In the genomic region with DNA sequence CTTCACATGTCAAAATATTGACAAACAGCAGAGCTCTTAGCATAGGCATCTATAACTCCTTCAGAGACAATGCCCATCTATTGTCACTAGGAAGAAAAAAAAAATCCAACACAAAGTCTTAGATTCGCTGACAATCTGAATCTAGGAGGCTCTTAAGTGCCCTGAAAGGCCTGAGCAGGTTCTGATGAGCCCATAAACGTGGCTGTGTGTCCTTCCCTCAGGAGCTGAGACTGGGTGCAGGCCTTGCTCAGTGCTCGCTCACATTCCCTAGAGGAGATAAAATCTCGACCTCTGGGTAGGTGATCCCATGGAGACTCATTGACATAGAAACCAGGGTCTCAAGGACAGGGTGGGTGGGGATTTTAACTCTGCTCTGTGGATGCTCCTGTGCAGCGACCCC, we compare ENCODE assay signal across 7 mouse cellular contexts. TPM values are rescaled to one million over a fixed set of nuclear protein-coding genes. Genes with fewer than 3 reads are reported as not detected.
DNase-seq lines count a peak whose midpoint lies in the region; ATAC-seq lines count a peak whose summit lies in the region.

No protein-coding gene starts in this region.

- H3K4me1 ChIP-seq in neural tube, embryonic 11.5 days (ENCODE audit: control insufficient read depth, insufficient read depth, low read length): peaks cover 6% of the 10 kb centered on the region; the same call in 1 of the 2 replicates
- no peaks in the 10 kb centered on the region; the same call in 1 of the 2 replicates for H3K4me1 ChIP-seq in forebrain, embryonic 14.5 days (ENCODE audit: control insufficient read depth, insufficient read depth, low read length)
- H3K4me1 ChIP-seq in liver, embryonic 12.5 days: peaks cover 21% of the 10 kb centered on the region

- H3K4me3 ChIP-seq in neural tube, embryonic 11.5 days (ENCODE audit: low read depth, low read length): peak overlapping the region; percentile 69
- H3K4me3 ChIP-seq in forebrain, embryonic 14.5 days (ENCODE audit: low read depth, low read length): peak overlapping the region; percentile 67
- peak overlapping the region; percentile 65; the same call in 1 of the 2 replicates for H3K4me3 ChIP-seq in liver, embryonic 12.5 days

- ATAC-seq in neural tube, embryonic 11.5 days (ENCODE audit: insufficient read depth, low FRiP score, low TSS enrichment): no peak
- ATAC-seq in forebrain, embryonic 14.5 days: no peak
- no peak for ATAC-seq in liver, embryonic 12.5 days

- H3K4me2 ChIP-seq in neural tube, embryonic 11.5 days (ENCODE audit: low read depth): peak overlapping the region; percentile 78
- peak overlapping the region; percentile 69 for H3K4me2 ChIP-seq in forebrain, embryonic 14.5 days (ENCODE audit: low read length)
- H3K4me2 ChIP-seq in liver, embryonic 12.5 days: peak overlapping the region; percentile 88

- no peaks in the 10 kb centered on the region for H3K36me3 ChIP-seq in neural tube, embryonic 11.5 days (ENCODE audit: control insufficient read depth, insufficient read depth, low read length)
- H3K36me3 ChIP-seq in forebrain, embryonic 14.5 days (ENCODE audit: control insufficient read depth, insufficient read depth, low read length): no peaks in the 10 kb centered on the region
- H3K36me3 ChIP-seq in liver, embryonic 12.5 days: no peaks in the 10 kb centered on the region

- WGBS in neural tube, embryonic 11.5 days: 20% methylated on average over 5 of the region's 5 CpGs
- 17% methylated on average over 5 of the region's 5 CpGs for WGBS in forebrain, embryonic 14.5 days
- 28% methylated on average over 5 of the region's 5 CpGs for WGBS in liver, embryonic 12.5 days (ENCODE audit: insufficient replicate concordance)

- no peak overlapping the region for H3K27ac ChIP-seq in neural tube, embryonic 11.5 days (ENCODE audit: low read depth, low read length)
- H3K27ac ChIP-seq in forebrain, embryonic 14.5 days (ENCODE audit: low read depth, low read length): no peak overlapping the region
- no peak overlapping the region for H3K27ac ChIP-seq in liver, embryonic 12.5 days

- no peak for DNase-seq in neural tube, embryonic 11.5 days (ENCODE audit: low spot score)
- no peak for DNase-seq in neural tube, embryonic 10.5 days (ENCODE audit: extremely low spot score, low spot score)
- DNase-seq in forebrain, embryonic 14.5 days (ENCODE audit: low spot score): no peak
- DNase-seq in frontal cortex, adult 2 months (ENCODE audit: extremely low spot score in 1 of 2, low spot score in 1 of 2): no peak
- no peak for DNase-seq in layer of hippocampus, adult 11-12 months (ENCODE audit: low spot score)
- no peak for DNase-seq in T-cell, adult 2 months (ENCODE audit: low spot score)

- H3K27me3 ChIP-seq in neural tube, embryonic 11.5 days (ENCODE audit: control insufficient read depth, insufficient read depth, low read length): peaks cover 12% of the 10 kb centered on the region
- peaks cover 10% of the 10 kb centered on the region for H3K27me3 ChIP-seq in forebrain, embryonic 14.5 days (replicated peaks; ENCODE audit: control insufficient read depth, insufficient read depth, low read length)
- peaks cover 55% of the 10 kb centered on the region for H3K27me3 ChIP-seq in liver, embryonic 12.5 days (replicated peaks)

- no peaks in the 10 kb centered on the region for H3K9me3 ChIP-seq in neural tube, embryonic 11.5 days (ENCODE audit: control insufficient read depth, low read length)
- no peaks in the 10 kb centered on the region for H3K9me3 ChIP-seq in forebrain, embryonic 14.5 days (replicated peaks; ENCODE audit: control insufficient read depth, low read length)
- H3K9me3 ChIP-seq in liver, embryonic 12.5 days (replicated peaks): no peaks in the 10 kb centered on the region

- 0 out of 2 replicates have a peak overlapping the region, but pooled peaks have one; percentile 11 for H3K9ac ChIP-seq in neural tube, embryonic 11.5 days (ENCODE audit: low read length)
- H3K9ac ChIP-seq in forebrain, embryonic 14.5 days (ENCODE audit: low read length): peak overlapping the region; percentile 78; the same call in 1 of the 2 replicates
- H3K9ac ChIP-seq in liver, embryonic 12.5 days: no peak overlapping the region; the same call in 1 of the 2 replicates

RNA-seq across cellular contexts. Expression of a gene that starts 2.1 kb away (rescaled TPM):
- polyA plus RNA-seq in neural tube, embryonic 11.5 days (2014; fragmentation: Nextera tagmentation; extraction: Ambion mirVana): 10.0 and 10.8 TPM in 2 replicates
- 5.5 and 7.7 TPM in 2 replicates for polyA plus RNA-seq in forebrain, embryonic 14.5 days (2014; fragmentation: Nextera tagmentation; extraction: Ambion mirVana)
- polyA plus RNA-seq in liver, embryonic 12.5 days (2016; fragmentation: Nextera tagmentation; extraction: Ambion mirVana): 2.1 and 2.5 TPM in 2 replicates
- 3.8 TPM in 2 replicates for polyA plus RNA-seq in frontal cortex, adult 2 months (2012; rRNA removed)
